Mouse (Mus musculus) ES-E14 (cell line): ENCODE data around the gene Insm2. TPM values are rescaled to one million over a fixed set of nuclear protein-coding genes. Genes with fewer than 3 reads are reported as not detected.
A peak's percentile ranks its signal among the peaks of the same experiment; 100 is the strongest.

Experiments used
- DNase-seq: peaks from one replicate; pipeline ENCODE4 v3.0.0-alpha.2; 2013; ENCODE audit warnings: low read depth, low spot score
- H3K27ac ChIP-seq: 2 replicates; pipeline ENCODE4 v1.5.1; 2012; ENCODE audit warnings: low read depth, mild to moderate bottlenecking, low read length, moderate library complexity, mixed read lengths; ENCODE audit not compliant: poor library complexity, insufficient read depth, severe bottlenecking
- H3K36me3 ChIP-seq: 2 replicates; pipeline ENCODE4 v1.6.1; 2012; ENCODE audit warnings: mild to moderate bottlenecking, low read length, moderate library complexity, mixed read lengths; ENCODE audit not compliant: control insufficient read depth, poor library complexity, insufficient read depth, severe bottlenecking
- H3K4me1 ChIP-seq, 2 experiments: fragments of 150-350 bp in 1 of 2; sonication (generic) in 1 of 2; 2 replicates each; pipeline ENCODE4 v1.6.1; 2012; ENCODE audit warnings: low read length in 2 of 2, mild to moderate bottlenecking in 1 of 2, mixed read lengths in 1 of 2; ENCODE audit not compliant: control insufficient read depth in 2 of 2, insufficient read depth in 2 of 2, poor library complexity in 1 of 2
- H3K4me3 ChIP-seq, 2 experiments: fragments of 150-350 bp in 1 of 2; sonication (generic) in 1 of 2; 2 replicates each; pipeline ENCODE4 v1.5.1; 2012; ENCODE audit warnings: low read length in 2 of 2, low read depth in 1 of 2, mild to moderate bottlenecking in 1 of 2, mixed read lengths in 1 of 2; ENCODE audit not compliant: insufficient read depth in 1 of 2, poor library complexity in 1 of 2, severe bottlenecking in 1 of 2
- H3K9ac ChIP-seq: 2 replicates; pipeline ENCODE4 v1.6.1; 2012; ENCODE audit warnings: low read depth, mild to moderate bottlenecking, low read length, mixed read lengths; ENCODE audit not compliant: poor library complexity, insufficient read depth, severe bottlenecking
- H3K9me3 ChIP-seq: fragments of 150-350 bp; sonication (generic); 2 replicates; pipeline ENCODE4 v1.6.1; 2012; ENCODE audit warnings: low read depth, mild to moderate bottlenecking, low read length; ENCODE audit not compliant: control insufficient read depth, insufficient read depth
- CHD2 ChIP-seq: IDR thresholded peaks from 2 replicates; pipeline ENCODE4 v1.6.1; 2014; ENCODE audit warnings: mild to moderate bottlenecking, low read depth, low read length, inconsistent platforms
- HCFC1 ChIP-seq: IDR thresholded peaks from 2 replicates; pipeline ENCODE4 v1.6.1; 2012; ENCODE audit warnings: low read length, inconsistent platforms, borderline replicate concordance; ENCODE audit not compliant: insufficient read depth
- MAFK ChIP-seq: IDR thresholded peaks from 2 replicates; pipeline ENCODE4 v1.6.1; 2014; ENCODE audit warnings: mild to moderate bottlenecking, low read depth, low read length, inconsistent platforms; ENCODE audit not compliant: insufficient read depth
- ZC3H11A ChIP-seq: IDR thresholded peaks from 2 replicates; pipeline ENCODE4 v1.6.1; 2012; ENCODE audit warnings: low read depth, mild to moderate bottlenecking, inconsistent platforms, low read length, borderline replicate concordance
- ZNF384 ChIP-seq: IDR thresholded peaks from 2 replicates; pipeline ENCODE4 v1.6.1; 2012; ENCODE audit warnings: low read depth, low read length, inconsistent platforms
- in situ Hi-C, 2 experiments: fragments of 600-800 bp; cut with MboI; formaldehyde crosslinking; loops; one replicate each; pipeline ENCODE4 v1.15.1; 2025; ENCODE audit warnings: low sequenced_read_pairs in 2 of 2, inconsistent platforms in 1 of 2; ENCODE audit not compliant: unreplicated experiment in 2 of 2
- total RNA-seq: library from RNA; depleted of rRNA; stranded (reverse); fragments of 300-350 nt; gene quantifications from 2 replicates; pipeline ENCODE4 v1.2.3, GENCODE M21; 2012

The Insm2 gene
- total RNA-seq, 1 experiment: not detected

GRCm38 (mm10) chr12:55560025-55560690 lies 39.1 kb upstream of the Insm2 start:
- in situ Hi-C loops: no loop called here

GRCm38 (mm10) chr12:55563742-55564141 lies 35.5 kb upstream of the Insm2 start:
- H3K36me3 ChIP-seq: no peaks in the 10 kb centered on the region
- no peaks in the 10 kb centered on the region for H3K9me3 ChIP-seq
- no peak overlapping the region for H3K27ac ChIP-seq
- H3K9ac ChIP-seq: no peak overlapping the region
- no peak for TF ChIP-seq ZC3H11A
- no peak for TF ChIP-seq ZNF384
- no peak for TF ChIP-seq MAFK
- TF ChIP-seq HCFC1: no peak
- DNase-seq: no peak
- peaks cover 0 to 4% of the 10 kb centered on the region in 2 experiments; a peak in 1 of 4 replicates for H3K4me1 ChIP-seq
- no peak overlapping the region for H3K4me3 ChIP-seq
- in situ Hi-C loops: no loop called here

More at GRCm38 (mm10) chr12:55560025-55560690, 39.1 kb upstream of the Insm2 start:
- H3K4me3 ChIP-seq: peak overlapping the region in 1 of 2 experiments; percentile 50; a peak in 1 of 4 replicates
- H3K9ac ChIP-seq: no peak overlapping the region
- DNase-seq: no peak
- no peaks in the 10 kb centered on the region for H3K36me3 ChIP-seq
- H3K27ac ChIP-seq: no peak overlapping the region
- TF ChIP-seq CHD2 (no peak), MAFK (no peak), ZNF384 (no peak), ZC3H11A (no peak), HCFC1 (no peak)
- no peaks in the 10 kb centered on the region for H3K9me3 ChIP-seq
- H3K4me1 ChIP-seq: no peaks in the 10 kb centered on the region

GRCm38 (mm10) chr12:55564187-55564963 lies 34.9 kb upstream of the Insm2 start:
- DNase-seq: no peak
- H3K4me3 ChIP-seq: no peak overlapping the region
- H3K9me3 ChIP-seq: no peaks in the 10 kb centered on the region
- H3K36me3 ChIP-seq: no peaks in the 10 kb centered on the region
- TF ChIP-seq ZNF384: peak; percentile 72
- TF ChIP-seq HCFC1: no peak
- no peak overlapping the region for H3K27ac ChIP-seq
- in situ Hi-C loops: no loop called here
- H3K9ac ChIP-seq: no peak overlapping the region
- peaks cover 0 to 4% of the 10 kb centered on the region in 2 experiments; a peak in 1 of 4 replicates for H3K4me1 ChIP-seq

- Histone ChIP-seq H3K9me3 (no peaks in the 10 kb centered on the region), H3K27ac (no peak within 1 kb of the TSS), H3K4me3 (peak within 1 kb of the TSS in 1 of 2 experiments; percentile 10; a peak in 1 of 4 replicates), H3K9ac (no peak within 1 kb of the TSS), H3K4me1 (peaks cover 0 to 4% of the 10 kb centered on the region in 2 experiments; a peak in 1 of 4 replicates), H3K36me3 (no peaks in the 10 kb centered on the region)
- no peak for DNase-seq
- in situ Hi-C loops: no loop called here
- no peak for TF ChIP-seq HCFC1
- no peak for TF ChIP-seq ZNF384
- TF ChIP-seq ZC3H11A: no peak
- TF ChIP-seq MAFK: no peak
- TF ChIP-seq CHD2: no peak
These were observed 34.0 kb upstream of the Insm2 start, which contains the start of gene Aldoart2 for GRCm38 (mm10) chr12:55565206-55565605. Gene Aldoart2 (plus strand): TSS chr12:55565239.
